In the genomic region with DNA sequence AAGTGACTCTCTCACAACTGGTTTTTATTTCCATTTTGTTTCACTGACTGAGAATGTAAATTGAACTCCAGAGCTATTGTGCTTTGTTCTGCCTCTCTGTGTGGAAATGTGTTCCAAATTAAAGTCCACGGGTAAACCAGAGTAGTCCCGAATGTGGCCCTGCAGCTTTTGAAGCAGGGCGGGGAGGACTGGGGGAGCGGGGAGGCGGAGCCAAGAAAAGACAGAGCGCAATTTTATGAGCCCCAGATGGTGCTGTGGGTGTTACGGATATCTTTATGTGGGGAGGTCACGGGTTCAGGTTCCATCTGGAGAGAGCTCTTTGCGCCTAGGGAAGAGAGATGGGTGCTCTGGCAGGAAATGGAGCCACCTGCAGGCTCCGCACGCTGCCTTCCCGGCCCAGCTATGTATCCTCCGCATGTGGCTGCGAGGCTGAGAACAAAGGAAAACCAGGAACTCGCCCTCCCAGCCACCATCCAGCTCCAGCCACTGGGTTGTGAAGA, we compare ENCODE assay signal across 8 mouse cellular contexts. TPM values are rescaled to one million over a fixed set of nuclear protein-coding genes. Genes with fewer than 3 reads are reported as not detected.
A peak's percentile ranks its signal among the peaks of the same experiment; 100 is the strongest.
DNase-seq lines count a peak whose midpoint lies in the region; ATAC-seq lines count a peak whose summit lies in the region.

No protein-coding gene starts in this region.

- peaks cover 15% of the 10 kb centered on the region for H3K4me1 ChIP-seq in forebrain, embryonic 13.5 days
- no peaks in the 10 kb centered on the region; the same call in 1 of the 2 replicates for H3K4me1 ChIP-seq in hindbrain, embryonic 11.5 days (replicated peaks; ENCODE audit: control insufficient read depth, insufficient read depth, low read length)

- H3K4me3 ChIP-seq in forebrain, embryonic 13.5 days, result peak overlapping the region; percentile 22; the same call in 1 of the 2 replicates
- 0 out of 2 replicates have a peak overlapping the region, but pooled peaks have one; percentile 15 for H3K4me3 ChIP-seq in hindbrain, embryonic 11.5 days (ENCODE audit: low read depth, low read length)

- 2% methylated on average over 15 of the region's 15 CpGs for WGBS in forebrain, embryonic 13.5 days
- 1% methylated on average over 15 of the region's 15 CpGs for WGBS in hindbrain, embryonic 11.5 days

- H3K36me3 ChIP-seq in forebrain, embryonic 13.5 days (ENCODE audit: poor library complexity, severe bottlenecking), result no peaks in the 10 kb centered on the region
- H3K36me3 ChIP-seq in hindbrain, embryonic 11.5 days (ENCODE audit: control insufficient read depth, insufficient read depth, low read length), result no peaks in the 10 kb centered on the region

- ATAC-seq in forebrain, embryonic 13.5 days, result peak; percentile 80
- peak; percentile 72 for ATAC-seq in hindbrain, embryonic 11.5 days (ENCODE audit: low FRiP score)

- H3K9me3 ChIP-seq in forebrain, embryonic 13.5 days (replicated peaks), result no peaks in the 10 kb centered on the region
- no peaks in the 10 kb centered on the region for H3K9me3 ChIP-seq in hindbrain, embryonic 11.5 days (ENCODE audit: control insufficient read depth, low read length)

- peak overlapping the region; percentile 51 for H3K9ac ChIP-seq in forebrain, embryonic 13.5 days
- H3K9ac ChIP-seq in hindbrain, embryonic 11.5 days (ENCODE audit: low read depth, low read length), result peak overlapping the region; percentile 24

- no peaks in the 10 kb centered on the region for H3K27me3 ChIP-seq in forebrain, embryonic 13.5 days
- H3K27me3 ChIP-seq in hindbrain, embryonic 11.5 days (ENCODE audit: control insufficient read depth, insufficient read depth, low read length), result no peaks in the 10 kb centered on the region

- DNase-seq in adrenal gland, adult (ENCODE audit: inconsistent age in 2 of 2, low spot score in 1 of 2), result peak; percentile 13 to 65
- DNase-seq in adrenal gland, postnatal 4 days (ENCODE audit: low spot score in 2 of 2), result no peak
- DNase-seq in hindbrain, embryonic 11.5 days (ENCODE audit: low spot score), result peak; percentile 80
- DNase-seq in layer of hippocampus, adult 9-10 months (ENCODE audit: low spot score), result peak; percentile 9
- peak; percentile 54 for DNase-seq in lung, postnatal 10 days
- DNase-seq in right cerebral cortex, postnatal 14 days, result peak; percentile 37
- no peak for DNase-seq in natural killer cell, adult 2 months (ENCODE audit: low spot score in 2 of 2)

- H3K4me2 ChIP-seq in forebrain, embryonic 13.5 days, result peak overlapping the region; percentile 57
- peak overlapping the region; percentile 31; the same call in 1 of the 2 replicates for H3K4me2 ChIP-seq in hindbrain, embryonic 11.5 days (replicated peaks; ENCODE audit: low read depth, low read length)

- H3K27ac ChIP-seq in forebrain, embryonic 13.5 days, result peak overlapping the region; percentile 57
- peak overlapping the region; percentile 56; the same call in 1 of the 2 replicates for H3K27ac ChIP-seq in hindbrain, embryonic 11.5 days (ENCODE audit: low read depth, low read length)

RNA-seq across cellular contexts. Expression of gene Ror2, which starts 23.8 kb away (rescaled TPM):
- 10 to 100 TPM; 12.8 to 13.1 TPM for total RNA-seq in adrenal gland, postnatal 4 days (2021)
- 5.8 and 6.5 TPM in 2 replicates for polyA plus RNA-seq in forebrain, embryonic 13.5 days (2015; fragmentation: Nextera tagmentation; extraction: Ambion mirVana)
- 5.4 TPM in 2 replicates for polyA plus RNA-seq in hindbrain, embryonic 11.5 days (2014; fragmentation: Nextera tagmentation; extraction: Ambion mirVana)

Comparison
In these comparisons a context has a peak if more than half of its experiments do, and no peak if none do; other contexts are left out.
1. DNase-seq: peak in adrenal gland, adult (2 of 2), hindbrain, embryonic 11.5 days (single experiment), layer of hippocampus, adult 9-10 months (single experiment), lung, postnatal 10 days (single experiment) and right cerebral cortex, postnatal 14 days (single experiment); none in adrenal gland, postnatal 4 days (0 of 2) and natural killer cell, adult 2 months (0 of 2).